Mouse (Mus musculus): ENCODE measurements around the gene Gm28048.

The Gm28048 gene

DNA sequence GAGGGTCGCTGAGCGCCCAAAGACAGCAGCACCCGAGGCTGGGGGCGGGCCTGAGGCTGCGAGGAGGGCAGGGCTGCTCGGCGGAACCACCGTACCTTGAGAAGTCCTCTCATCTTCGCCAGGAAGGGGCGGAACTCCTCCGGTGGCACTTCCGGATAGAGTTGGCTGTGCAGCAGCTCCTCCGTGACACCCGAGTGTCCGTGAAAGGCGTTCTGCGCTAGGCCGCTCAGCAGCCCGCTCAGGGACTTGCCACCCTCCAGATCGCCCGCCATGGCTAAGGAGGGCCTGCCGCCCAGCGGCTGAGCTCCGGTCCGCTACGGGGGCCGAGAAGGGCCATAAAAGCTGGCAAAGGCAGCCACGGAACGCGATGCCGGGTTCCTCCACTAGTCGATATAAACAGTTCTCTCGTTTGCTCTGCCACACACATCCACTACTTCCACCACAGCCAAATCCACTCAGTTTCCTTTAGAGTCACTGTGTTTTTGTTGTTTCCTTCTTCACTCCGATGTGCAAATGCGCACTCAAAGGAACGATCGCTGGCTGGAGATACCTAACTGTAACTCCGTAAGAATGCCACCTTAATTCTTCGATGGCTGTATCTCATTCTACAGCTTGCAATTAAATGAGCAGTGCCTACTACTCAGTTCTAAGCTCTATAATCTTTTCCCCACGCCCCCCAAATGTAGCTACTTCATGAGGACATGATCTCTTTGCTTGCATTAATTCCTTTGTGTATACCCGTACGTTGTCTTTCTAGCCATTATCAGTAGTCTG, at the start of gene Gm28048, which contains the start of gene Commd1:
Gene Gm28048 (minus strand): TSS at position 107 of the 774 bp plus-strand sequence.
Gene Commd1 (minus strand): TSS at position 399 of the 774 bp plus-strand sequence.
- DNase-seq (ENCODE audit: extremely low spot score, low read depth, low spot score): peak; percentile 77

DNA sequence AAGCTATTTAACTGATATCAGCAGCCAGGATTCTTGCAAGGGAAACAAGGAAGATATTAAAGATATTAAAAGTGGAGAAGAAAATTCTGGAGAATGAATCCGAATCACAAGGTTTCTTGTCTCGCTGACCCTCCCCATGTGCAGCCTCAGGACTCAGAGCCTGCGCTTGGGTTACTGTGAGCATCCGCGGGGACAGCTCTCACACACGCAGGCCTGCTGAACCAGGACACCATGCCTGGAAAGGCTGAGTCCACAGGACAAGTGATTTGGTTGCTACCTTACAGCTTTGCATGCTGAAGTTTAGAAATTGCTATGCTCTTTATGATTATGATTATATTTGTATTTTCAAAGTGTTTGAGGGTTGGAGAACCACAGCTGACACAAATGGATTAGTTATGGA, 47.5 kb upstream of the Gm28048 start:
- no peak for DNase-seq (ENCODE audit: extremely low spot score, low read depth, low spot score)

DNA sequence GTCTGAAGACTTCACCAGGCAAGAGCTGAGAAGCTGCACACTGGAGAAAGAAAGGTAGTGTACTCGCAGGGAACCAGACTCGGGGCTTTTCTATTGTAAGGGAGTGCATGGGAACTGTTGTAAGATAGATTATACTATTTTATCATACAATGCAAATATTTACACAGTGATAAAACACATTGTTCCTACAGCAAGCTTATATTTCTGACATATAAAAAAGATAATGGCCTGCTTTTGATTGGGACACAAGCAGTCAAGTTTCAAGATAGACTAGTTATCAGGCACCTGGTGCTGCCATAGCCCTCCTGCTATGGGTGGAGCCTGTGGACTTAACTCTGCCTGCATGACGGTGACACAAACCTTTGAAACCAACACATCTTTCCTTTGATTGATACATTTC, 47.1 kb upstream of the Gm28048 start:
- no peak for DNase-seq (ENCODE audit: extremely low spot score, low read depth, low spot score)

DNA sequence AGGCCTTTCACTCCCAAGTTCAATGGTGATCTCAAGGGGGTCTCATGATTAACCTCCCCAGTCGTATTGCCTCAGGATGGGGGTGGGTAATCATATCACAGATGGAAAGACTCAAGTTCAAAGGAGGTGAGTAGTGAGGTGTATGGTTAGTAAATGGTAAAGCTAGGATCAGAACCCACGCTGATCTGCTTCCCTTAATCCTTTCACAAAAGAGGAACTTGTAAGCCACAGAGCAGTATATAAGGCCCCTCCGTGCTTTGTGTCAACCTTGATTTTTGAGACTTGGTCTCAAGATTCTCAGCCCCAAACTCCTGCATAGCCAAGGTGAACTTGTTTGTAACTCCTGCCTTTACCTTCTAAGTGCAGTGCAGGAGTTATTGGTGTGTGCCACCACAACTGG, 42.3 kb upstream of the Gm28048 start:
- no peak for DNase-seq (ENCODE audit: extremely low spot score, low read depth, low spot score)

DNA sequence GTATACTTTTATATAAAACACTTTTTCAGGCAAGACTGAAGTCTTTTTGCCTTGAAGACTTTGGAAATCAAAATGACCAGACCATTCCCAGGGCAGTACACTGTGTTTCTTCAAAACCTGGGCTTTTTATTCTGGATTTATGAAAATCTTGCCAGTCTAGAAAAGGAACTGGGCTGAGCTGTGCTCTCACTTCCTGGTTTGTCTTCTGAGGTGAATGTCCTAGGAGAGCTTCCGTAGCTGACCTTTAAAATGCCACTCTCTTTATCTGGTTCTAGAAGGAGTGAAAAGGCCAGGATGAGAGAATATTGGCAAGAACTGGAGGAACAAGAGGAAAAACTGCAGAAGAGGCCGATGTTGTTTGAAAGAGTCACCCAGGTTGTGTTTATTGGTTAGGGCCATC, 41.3 kb upstream of the Gm28048 start:
- no peak for DNase-seq (ENCODE audit: extremely low spot score, low read depth, low spot score)

DNA sequence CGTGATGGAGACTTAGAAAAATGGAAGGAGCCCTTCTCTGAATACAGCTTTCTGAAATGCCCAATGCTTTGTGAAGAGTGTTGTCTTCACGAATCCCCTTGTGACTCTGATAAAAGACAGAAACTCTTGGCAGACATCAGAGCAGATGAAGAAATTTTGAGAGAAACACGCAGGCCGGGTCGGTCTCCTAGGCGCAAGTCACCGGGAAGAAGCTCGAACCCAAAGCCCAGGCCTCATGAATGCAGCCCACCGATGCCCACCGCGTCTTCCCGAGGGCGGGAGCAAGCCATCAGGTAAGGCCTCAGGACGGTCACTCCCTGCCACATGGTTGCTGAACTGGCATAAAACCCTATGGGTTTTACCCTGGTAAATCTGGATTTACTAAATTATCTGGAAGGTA, 39.0 kb upstream of the Gm28048 start:
- DNase-seq (ENCODE audit: extremely low spot score, low read depth, low spot score): no peak

DNA sequence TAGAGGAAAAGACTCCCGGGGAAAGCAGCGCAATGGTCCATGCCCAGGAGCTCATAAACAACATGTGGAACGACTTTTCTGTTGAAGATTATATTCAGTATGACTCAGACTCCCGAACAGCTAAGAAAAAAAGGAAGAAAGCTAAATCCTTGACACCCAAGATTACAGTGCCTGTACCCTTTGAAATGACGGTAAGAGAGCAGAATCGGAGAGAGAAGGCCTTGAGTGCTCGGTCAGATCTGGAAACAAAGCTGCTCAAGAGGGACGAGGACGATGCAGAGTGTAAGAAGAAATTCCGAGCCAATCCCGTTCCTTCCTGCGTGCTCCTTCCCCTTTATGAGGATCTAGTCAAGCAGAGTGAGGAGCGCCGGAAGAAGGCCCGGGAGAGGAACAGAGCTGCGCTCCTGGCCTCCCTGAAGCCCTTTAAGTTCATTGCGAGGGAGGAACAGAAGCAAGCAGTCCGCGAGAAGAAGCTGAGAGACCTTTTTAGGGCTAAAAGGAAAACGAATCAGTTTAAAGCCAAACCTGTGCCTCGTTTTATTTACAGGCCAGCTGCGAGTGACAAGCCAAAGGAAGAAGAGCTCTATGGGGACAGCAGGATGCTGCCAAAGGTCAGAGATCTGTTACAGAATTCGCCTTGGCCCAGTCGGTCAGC, 38.4 kb upstream of the Gm28048 start:
- DNase-seq (ENCODE audit: extremely low spot score, low read depth, low spot score): no peak

DNA sequence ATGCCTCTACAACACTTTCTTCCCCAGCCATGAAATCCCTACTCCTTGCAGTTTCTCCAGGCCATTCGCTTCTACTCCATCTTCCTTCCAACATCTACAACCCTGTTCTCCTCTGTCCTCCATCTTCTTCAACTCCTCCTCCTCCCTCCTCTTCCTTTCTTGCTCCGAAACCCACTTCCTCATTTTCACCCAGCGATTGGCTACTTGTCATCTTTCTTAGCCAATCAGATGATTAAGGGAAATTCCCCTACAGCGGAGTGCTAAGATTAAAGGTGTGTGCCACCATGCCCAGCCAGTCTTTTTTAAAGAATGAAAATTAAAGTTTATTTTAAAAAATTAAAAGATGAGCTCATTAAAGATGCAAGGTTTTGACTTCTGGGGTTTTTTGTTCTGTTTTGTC, 36.1 kb upstream of the Gm28048 start:
- DNase-seq (ENCODE audit: extremely low spot score, low read depth, low spot score): no peak

DNA sequence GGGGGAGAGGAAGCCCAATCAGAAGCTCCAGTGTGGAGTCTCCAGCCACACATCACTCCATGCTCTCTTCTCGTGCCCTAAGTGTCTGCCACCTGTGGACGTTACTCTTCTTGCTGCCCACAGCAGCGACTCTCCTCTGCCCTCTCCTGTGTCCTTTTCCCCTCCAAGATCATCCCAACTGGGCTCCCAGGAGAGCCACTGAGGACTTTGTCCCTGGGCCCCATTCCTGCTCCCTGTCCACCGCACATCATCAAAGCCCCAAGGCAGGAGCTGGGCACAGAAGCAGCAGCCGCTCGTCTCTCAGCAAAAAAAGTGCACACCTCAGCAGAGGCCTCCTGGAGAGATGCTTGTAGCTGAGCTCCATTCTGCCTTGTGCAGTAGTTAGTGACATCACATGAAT, 33.1 kb upstream of the Gm28048 start:
- DNase-seq (ENCODE audit: extremely low spot score, low read depth, low spot score): no peak

DNA sequence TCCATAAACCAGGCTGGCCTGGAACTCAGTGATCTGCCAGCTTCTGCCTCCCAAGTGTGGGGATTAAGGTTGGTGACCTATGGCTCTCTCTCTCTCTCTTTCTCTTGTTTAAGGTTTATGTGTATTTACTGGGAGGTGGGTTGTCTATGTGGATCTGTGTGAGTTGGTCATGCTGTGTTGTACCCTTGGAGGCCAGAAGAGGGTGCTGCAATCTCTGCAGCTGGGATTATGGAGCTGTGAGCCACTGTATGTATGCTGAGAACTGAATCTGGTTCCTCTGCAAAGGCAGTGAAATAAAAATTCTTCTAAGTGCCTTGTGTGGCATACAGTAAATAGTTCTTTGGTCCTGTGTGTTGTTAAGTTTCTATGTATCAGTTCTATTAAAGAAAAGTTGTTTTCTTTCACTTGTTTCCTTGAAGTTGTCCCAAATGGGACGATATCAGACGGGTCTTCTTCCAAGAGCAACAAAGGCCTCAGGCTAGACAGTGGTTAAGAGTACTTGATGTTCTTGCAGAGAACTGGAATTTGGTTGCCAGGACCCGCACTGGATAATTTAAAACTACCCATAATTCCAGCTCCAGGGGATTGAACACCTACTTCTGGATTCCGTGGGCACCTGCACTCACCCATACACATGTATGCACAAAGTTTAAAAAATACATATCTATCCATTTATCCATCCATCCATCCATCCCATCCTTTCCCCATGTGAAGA, 31.8 kb upstream of the Gm28048 start:
- no peak for DNase-seq (ENCODE audit: extremely low spot score, low read depth, low spot score)

DNA sequence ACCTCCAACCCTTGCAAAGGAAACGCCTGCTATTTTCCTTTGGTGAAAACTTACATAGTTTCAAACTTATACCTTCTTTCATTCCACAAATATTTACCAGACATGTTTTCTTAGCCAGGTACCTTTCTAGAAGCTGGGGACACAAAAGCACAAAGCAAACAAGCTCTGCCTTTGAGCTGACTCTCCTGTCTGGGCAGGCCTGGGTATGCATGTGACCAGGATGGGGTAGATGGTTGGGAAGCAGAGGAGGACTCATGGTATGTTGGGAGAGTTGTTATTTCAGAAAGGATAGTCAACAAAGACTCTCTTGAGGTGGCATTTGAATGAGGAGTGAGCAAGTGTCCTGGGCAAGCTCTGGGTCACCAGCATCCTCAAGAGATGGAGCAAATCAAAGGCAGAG, 31.2 kb upstream of the Gm28048 start:
- DNase-seq (ENCODE audit: extremely low spot score, low read depth, low spot score): no peak

DNA sequence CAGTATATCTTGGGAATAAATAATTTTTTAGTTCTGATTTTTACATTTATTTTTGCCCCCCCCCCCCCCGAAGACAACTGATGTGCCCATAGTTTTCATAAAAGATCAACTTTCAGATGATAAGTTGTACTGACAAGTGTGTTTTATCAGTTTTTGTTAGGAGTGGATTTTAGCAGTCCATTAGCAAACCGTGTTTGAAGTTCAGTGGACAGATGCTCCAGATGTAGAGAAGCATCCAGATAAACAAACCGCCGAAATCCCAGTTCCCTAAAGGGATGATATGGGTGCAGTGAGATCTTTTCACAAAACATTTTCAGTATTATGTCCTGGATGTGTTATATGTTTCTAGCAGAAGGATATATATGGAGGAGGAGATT, 26.9 kb upstream of the Gm28048 start:
- DNase-seq (ENCODE audit: extremely low spot score, low read depth, low spot score): no peak

DNA sequence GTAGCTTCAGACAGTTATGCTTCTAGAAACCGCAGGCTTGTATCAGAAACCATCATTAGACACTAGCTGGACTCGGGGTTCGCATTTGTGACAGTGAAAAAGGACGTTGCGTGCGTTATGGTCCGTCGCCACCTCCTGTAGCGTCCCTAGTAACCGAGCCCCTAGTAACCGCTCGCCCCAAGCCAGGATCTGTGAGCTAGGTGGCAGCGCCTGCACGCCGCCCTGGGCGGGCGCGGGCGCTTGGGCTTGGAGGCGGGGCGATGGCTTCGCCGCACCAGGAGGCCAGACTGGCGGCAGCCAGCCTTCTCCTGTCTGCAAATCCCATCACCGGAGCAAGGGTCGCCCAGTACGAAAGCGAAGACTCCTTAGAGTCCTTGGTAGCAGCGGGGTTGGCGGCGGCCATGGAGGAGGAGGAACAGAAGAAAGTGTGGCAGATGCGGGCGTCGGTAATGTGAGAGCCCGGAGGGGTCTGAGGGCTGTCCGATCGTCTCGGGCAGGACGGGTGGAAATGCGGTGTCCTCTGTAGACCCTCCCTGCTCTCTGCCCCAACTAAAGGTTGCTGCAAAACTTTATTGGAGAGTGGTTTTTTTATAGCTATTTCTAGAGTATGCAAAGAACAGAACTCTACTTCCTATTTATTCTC, 26.4 kb upstream of the Gm28048 start:
- no peak for DNase-seq (ENCODE audit: extremely low spot score, low read depth, low spot score)

DNA sequence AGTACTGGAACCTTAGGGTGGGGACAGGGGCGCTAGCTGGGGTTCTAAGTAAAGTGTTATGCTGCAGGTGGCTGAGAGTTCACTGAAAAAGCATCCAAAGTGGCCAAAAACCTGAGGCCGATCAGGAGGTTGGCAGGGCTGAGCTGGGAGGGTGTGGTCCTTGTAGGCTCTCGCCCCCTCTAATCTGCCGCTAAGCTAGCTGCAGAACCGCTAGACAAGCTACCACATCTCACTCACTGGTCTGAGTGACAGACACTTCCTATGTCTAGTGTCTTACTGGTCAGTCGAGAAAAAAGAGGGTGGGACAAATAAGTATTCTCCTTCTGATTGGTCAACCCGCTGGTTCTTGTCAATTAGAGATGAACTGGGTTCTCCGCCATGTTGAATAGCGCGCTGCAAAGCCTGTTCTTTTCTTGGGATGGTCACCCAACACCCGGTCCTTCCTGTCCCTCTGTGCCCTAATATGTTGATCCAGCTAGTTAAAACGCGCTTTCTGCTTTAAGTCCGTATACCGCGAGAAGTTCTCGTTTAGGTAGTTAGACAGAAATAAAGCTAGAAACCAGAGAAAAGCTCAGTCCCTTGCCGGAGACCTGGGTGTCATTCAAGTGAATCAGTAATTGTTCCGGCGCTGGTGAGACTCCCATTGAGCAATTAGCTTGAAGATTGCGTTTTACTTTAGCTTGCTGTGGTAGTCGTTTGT, 25.7 kb upstream of the Gm28048 start, which contains the start of gene Fam161a:
Gene Fam161a (plus strand): TSS at position 51 of the 700 bp plus-strand sequence.
- peak; percentile 86 for DNase-seq (ENCODE audit: extremely low spot score, low read depth, low spot score)

DNA sequence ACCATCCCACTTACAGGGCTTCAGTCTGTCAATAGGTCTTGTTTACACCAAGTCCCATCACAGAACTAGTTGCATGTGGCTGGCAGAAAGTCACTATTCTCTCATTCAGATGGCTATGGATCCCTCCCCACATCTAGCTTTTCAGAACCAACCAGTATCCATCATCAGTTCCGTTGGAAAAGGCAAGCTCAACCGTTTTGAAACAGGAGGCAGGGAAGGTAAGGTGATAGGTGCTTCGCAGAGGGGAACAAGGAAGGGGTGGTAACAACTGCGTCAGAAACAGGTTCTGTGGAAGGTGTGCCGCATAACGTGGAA, 25.2 kb upstream of the Gm28048 start:
- no peak for DNase-seq (ENCODE audit: extremely low spot score, low read depth, low spot score)

DNA sequence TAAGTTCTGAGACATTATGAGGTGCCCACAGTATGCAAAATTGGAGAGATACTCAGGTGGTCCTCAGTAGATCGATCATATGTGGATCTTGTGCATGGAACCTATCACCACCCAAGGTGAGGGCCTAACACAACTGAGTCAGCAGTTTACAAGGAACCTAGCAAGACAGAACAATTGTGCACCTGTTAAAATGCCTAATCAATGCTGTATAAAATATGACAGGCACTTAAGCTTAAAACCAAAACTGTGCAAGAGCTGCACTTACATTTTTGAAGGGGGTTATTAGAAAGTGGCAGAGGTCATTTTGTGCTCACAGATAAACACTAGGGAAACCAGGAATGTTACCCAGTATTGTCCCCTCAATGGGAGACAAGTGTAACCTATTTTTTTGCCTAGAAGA, 23.4 kb upstream of the Gm28048 start:
- DNase-seq (ENCODE audit: extremely low spot score, low read depth, low spot score): no peak

DNA sequence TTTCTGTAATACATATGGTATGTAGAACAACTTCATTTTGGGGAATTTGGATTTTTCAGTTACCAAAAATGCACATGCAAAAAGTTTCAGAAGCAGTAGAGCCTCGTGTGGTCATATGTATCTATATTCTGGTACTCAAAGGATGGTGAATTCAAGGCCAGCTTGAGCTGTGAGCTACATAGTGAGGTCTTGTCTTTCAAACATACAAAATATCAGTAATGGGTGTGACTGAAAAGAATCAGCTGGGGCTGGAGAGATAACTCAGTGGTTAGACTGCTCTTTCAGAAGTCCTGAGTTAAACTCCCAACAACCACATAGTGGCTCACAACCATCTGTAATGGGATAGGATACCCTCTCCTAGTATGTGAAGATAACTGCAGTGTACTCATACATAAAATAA, 16.4 kb upstream of the Gm28048 start:
- no peak for DNase-seq (ENCODE audit: extremely low spot score, low read depth, low spot score)

DNA sequence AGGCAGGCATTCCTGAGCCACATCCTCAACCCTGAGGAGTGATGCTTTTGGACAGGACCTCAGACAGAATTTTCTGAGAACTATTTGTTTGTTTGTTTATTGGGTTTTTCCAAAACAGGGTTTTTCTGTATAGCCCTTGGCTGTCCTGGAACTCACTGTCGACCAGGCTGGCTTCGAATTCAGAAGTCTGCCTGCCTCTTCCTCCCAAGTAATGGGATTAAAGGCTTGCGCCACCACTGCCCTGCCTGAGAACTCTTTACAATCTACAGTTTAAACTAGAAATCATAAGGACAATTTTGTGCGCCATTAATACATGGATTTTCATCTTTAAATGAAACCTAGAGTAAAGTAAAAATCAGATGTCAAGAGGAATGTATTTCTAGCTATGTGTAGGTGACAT, 13.6 kb upstream of the Gm28048 start:
- DNase-seq (ENCODE audit: extremely low spot score, low read depth, low spot score): no peak

DNA sequence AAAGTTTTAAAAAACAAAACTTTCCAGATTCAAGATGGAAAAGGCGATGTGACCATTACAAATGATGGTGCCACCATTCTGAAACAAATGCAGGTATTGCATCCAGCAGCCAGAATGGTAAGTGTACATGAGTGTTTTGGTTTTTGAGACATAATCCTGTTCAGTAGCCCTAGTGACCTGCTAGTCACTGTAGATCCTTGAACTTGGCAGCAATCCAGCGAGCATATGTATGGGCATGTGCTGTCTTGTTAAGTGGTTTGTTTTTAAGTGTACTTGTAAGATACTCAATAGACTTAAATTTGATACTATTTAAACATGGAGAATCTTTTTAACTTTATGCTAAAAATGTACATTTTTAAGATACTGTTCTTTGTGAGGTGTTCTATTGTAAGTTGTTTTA, 12.4 kb upstream of the Gm28048 start:
- DNase-seq (ENCODE audit: extremely low spot score, low read depth, low spot score): no peak

DNA sequence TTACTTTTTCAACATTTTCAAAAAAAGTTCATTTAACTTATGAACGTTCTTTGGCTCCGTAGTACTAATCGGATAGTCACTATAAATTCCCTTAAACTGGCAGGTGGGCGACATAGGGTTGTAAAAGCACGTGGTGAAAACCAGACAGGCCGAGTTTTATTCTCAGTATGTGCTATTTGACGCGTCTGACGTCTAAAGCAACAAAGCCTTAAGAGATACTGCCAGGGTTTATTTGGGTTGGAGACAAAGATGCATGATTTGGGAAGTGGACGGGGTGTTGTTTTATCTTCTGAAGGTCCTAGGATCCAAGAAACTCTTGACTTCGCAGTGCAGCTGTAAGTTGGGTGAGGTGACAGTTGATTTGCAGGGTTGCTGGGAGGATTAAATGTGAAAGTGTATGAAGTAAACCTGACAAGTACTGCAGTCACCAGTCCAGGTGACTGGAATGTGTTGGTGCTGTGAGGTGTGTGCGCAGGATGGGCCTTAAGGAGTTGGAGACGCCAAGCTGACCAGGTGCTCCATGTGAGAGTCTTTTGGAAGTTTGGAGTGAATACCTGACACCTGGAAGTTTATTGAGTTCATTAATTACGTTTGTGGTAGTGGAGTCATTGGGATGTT, 9.4 kb upstream of the Gm28048 start:
- DNase-seq (ENCODE audit: extremely low spot score, low read depth, low spot score): no peak

Measured in hindlimb bud, embryonic 11.5 days (tissue).